Mouse (Mus musculus) ovary, postnatal 14 days (tissue): ENCODE measurements around the gene E130114P18Rik.

ENCODE experiments used
- DNase-seq: peaks from one replicate; pipeline ENCODE4 v3.0.0; 2022; ENCODE audit warnings: low spot score

E130114P18Rik gene

DNA sequence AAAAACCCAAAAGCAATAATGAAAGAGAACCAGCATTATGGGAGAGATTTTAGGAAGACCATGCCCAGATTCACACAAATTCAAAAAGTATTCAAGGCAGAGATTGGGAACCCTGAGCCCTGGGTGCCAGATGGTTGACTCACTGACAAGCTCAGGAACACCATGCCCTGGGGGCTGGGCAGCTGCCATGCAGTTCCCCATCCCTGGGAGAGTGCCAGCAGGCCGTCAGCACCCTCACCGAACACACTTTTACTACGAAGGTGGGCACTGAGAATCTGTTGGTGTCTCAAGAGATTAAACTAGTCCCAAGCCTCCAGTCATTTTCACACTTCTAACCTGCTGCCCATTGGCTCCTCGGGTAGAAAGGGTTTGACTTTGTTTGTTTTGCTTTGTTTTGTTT lies 175.3 kb downstream of the E130114P18Rik start:
- DNase-seq, result no peak

DNA sequence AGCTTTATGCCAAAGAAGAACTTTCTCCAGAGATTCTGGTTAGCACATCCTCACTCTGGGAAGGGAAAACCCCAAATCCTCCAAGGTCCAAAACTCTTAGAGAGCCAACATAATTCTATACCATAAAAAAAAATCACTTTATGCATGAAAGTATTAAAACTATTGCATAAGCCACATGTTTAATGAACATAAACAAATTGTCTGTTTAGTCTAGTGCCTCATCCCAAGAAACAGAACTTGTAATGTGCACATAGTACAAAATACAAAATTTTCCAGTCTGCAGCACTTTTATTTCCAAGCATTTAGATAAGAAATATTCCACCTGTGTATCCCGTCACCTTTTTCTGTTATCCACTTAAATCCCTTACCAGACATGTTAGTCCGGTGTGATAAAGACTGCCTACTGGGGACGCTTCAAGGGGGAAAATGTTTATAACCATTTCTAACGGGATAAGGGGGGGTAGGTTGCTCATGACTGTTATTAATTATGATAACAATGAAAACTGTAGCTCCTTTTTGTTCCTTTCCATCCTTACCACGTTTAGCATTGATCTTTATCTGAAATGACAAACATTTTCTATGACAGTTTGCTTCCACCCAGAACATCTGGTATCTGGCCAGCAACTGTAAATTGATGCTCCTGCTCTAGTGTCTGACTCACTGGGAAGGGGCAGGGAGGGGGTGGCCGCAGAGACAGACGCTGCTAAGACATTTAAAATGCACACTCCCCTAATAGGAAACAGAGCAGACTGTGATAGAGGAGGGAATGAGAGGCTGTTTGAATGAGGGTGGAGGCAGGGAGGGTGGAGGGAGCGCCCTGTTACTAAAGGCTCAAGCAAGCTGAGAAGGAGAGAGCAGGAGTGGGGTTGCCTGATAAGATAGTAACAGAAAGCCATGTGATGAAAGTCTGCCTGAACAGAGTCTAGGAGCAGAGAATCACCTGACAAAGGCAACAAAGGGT lies 176.7 kb downstream of the E130114P18Rik start:
- no peak for DNase-seq

DNA sequence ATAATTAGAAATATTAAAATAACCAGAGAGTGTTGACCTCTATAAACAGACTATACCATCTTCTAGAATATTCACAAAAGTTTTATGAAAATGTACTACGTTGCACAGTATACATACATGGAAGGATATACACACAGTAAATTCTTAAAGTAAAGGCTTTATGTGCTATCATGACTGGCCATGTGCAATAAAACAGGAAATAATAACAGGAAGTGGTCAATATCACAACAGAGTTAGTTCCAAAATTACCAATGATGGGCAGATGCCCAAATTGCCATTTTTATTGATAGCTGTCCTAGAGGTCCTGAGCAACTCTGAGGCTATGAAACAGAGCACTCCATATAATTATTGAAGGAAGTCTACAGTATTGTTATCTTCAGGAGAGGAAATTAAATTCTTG lies 180.4 kb downstream of the E130114P18Rik start:
- no peak for DNase-seq

DNA sequence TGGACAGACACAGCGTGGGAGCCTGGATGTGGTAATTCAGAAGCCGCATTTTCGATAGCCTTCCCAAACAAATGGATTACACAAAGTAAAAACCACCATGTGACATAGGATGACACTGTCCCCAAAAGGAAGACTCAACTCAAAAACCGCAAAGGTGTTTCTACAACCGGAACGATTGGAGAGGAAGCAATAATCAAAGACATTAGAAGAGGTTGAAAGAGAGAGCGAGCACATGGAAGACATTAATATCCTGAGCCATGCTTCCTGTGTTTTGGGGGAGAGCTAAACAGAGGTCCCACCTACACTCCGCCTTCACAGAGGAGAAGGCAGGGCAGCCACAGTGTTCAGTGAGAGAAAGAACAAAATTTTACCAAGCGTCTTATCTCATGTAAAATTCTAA lies 181.5 kb downstream of the E130114P18Rik start:
- DNase-seq, result no peak

DNA sequence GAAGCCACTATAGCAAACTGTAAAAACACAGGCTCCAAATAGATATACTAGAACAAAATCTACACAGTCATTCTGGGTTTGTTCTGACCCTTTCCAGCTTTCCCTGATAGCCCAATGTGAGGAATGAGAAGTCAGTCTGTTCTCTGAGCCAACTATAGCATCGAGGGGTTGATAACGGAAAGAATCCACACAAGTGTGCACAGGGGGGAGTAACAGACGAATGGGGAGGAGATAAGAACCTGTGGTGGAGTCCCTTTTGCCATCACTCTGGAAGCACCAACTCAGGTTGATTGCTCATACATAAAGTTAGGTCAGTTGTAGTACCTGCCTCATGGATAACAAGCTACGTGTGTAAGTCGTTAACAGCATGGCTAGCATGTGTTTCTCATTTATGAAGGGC lies 184.0 kb downstream of the E130114P18Rik start:
- no peak for DNase-seq

DNA sequence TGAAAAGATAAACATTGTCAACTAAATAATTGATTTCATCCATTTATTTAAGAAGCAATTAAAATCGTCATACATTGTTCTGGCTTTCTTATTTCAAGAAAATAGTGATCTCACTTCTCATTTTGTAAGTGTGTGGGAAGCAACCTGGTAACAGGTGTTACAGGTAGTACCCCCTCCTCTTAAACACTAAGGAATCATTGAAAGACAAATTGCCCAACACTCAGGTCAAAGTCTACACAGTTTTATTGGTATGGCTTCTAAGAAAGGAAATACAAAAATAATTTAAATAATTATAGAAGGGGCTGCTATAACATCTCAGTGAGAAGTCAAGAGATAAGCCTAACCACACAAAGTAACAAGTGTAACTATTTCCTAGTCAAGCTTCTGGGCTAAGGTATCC lies 188.1 kb downstream of the E130114P18Rik start:
- no peak for DNase-seq

DNA sequence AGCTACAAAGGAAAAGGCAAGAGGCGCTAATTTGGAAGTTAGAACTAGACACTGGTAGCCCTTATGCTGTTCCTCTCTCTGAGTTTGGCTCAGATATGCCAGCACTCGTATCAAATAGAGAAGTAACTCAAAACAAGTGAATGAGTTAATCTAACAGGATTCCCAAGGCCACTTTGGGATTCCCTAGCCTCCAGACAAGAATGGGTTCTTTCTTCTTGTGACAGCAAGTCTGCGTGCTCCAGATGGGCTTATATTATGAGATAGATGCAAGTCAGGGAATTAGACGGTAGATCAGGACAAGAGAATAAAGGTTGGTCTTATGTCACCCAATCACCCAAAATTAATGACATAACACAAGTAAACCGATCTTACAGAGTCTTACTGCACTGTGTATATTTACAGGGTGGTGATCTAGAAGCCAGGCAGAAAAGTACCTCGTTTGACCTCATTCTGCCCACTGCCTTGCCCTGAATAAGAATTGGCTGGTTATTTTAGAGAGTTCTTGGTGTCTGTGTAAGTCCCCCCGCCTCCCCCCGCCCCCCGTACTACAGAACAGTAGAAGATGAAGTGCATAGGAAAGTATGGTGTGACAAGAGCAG lies 190.4 kb downstream of the E130114P18Rik start:
- no peak for DNase-seq

DNA sequence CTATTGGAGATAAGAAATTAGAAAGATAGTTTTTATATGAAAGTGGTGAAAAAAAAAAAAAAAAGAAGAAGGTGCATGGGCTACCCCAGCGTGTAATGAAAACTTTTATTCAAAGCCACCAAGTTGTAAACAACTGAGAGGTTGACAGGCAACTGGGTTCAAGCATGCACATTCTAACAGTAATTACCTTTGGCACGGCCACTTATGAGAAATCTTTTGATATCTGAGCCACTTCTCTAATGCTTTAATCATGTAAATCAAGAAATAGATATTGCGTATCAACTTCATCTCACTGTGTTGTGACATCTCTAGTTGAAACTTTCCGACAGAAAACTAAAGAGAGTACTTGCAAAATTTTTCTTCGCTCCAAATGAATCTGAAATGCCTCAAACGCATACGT lies 192.7 kb downstream of the E130114P18Rik start:
- DNase-seq, result no peak

DNA sequence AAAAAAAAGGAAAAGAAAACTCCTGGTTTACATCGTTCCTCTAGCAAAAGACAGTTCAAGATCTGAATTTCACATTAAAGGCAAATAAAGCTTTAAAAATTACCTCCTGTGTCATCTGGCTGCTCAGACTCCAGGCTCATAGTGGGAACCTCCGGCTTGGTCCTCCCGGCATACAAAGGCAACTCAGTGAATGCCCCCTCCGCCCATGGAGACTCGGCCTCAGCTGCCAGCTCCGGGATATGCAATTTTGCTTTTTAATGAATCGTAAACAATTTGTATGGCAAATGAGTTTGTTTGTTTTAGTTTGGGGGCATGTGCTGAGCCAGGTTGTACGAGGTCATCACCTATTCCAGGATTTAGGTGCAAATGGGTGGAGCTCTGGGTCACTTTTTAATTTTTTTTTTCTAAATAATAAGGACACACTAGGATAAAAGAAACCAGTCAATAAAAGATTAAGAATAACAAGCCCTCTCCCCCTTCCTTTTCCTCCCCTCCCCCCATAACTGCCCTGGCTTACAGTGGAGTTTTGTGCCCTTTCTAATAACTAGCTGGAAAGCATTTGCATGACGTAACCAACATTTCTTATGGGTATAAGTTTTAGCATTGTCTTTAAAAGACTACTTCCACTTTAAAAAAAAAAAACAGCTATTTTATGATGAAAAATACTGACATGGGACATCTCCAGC lies 193.3 kb downstream of the E130114P18Rik start:
- no peak for DNase-seq

DNA sequence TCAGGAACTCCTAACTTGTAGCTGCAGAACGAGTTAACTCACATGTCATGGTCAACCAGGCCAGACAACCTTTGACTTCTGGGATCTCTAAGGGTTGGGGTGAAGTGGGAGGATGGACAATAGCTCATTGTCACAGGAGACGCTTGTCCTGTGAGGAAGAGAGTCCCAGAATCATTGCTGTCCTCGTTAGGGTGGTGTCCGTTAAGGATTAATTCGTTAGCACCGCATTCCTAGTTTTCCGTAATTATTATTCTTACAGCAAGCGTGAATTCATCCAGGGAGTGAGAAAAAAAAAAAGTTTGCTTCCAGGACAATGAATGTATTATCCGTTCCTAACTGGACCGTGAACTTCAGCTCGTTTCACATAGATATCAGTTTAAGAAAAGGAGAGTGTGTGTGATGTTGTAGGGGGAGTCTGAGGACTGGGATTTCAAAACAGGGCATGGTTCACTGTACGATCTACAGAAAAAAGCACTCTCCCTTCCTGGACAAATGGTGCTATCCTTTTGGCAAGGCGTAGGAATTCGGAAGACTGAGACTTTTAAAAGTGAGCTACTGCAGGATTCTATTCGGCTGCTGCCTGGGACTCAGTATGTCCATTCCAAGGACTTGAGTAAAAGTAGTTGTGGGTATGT lies 195.0 kb downstream of the E130114P18Rik start:
- DNase-seq, result no peak

DNA sequence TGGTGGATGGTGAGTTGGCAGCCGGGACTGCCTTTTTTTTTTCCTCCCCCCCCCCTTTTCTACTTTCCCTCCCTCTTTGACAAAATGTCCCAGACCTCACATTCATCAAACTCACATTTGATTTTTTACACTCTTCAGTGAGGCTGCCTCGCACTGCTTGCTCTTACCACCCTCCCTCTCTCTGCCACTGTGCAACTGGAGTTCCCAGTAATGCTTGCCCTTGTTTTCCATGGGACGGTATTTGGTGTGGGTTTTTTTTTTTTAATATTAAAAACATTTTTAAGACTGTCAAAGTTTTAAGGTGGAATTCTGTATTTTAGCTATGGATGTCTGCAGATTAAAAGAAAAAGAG lies 195.8 kb downstream of the E130114P18Rik start:
- DNase-seq, result no peak

DNA sequence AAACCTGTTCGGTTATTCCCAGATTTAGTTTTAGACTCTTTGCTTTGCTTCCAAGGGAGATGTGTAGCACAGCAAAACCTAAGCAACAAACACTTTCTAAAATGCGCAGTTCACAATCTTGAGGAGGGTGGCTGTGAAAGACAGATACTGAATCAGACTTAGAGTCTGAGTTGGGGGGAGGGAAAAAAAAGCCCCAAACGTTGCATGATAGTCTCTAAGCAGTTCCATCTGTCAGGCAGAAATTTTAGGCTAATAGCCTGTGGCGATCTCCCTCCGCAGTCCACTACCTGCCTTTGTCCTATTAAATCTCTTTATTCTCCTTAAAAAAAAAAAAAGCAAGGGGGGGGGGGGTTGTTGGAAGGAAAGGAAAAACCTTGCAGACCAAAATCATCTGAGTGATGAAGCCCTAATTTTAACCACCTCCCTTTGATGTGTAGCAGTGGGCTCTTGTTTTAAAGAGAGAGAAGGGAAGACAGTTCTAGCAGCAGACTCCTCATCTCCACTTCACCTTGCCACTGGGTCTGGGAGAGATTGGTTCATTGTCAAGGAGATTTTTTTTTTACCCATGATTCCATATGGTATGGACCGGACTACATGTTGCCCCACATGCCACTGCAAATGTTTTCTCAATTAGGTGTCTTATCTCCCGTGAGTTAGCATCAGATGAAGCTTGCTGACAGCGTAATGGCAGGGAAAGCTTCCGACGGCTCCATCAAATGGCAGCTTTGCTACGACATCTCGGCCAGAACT lies 196.4 kb downstream of the E130114P18Rik start:
- no peak for DNase-seq

DNA sequence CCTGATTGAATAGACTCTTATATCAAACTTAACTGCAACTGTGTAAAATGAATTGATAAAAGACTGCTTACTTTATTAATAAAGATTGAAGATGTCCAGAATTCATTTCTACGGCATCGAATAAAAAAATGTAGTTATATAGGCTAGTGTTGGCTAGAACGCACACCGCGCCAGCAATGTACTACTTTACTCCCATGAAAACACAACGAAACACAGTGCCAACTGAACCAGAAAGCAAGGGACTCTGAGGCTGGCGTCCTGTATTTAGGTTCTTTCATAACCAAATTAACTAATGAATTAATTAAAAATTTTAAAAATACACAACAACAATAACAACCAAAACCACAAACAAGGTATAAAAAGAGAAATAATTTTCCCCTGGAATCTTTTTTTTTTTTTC lies 197.0 kb downstream of the E130114P18Rik start:
- no peak for DNase-seq

DNA sequence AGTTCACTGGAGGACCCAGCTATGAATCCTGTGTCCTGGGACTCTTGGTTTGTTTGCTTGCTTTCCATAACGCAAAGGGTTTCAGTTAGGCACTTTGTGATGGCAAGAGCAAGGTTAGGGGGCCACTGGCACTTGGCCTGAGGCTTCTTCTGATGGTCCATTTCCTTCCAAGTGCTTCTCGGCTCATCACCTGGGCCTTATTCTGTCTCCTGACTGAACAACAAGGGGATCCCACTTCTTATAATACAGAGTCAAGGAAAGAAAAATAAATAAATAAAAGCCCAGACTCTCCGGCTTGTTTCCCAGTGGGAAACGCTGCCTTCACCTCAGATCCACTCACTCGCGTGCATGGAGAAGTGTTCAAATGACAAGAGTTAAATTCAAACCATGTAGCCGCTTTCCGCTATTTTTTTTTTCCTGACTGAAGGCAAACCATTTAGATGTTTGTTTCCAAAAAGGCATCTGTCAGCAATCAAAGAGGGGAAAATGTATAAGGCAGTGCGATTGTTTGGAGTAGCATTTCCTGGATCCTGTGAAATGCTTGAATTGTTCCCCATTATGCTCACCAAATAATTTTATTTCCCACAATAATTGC lies 199.2 kb downstream of the E130114P18Rik start:
- no peak for DNase-seq

DNA sequence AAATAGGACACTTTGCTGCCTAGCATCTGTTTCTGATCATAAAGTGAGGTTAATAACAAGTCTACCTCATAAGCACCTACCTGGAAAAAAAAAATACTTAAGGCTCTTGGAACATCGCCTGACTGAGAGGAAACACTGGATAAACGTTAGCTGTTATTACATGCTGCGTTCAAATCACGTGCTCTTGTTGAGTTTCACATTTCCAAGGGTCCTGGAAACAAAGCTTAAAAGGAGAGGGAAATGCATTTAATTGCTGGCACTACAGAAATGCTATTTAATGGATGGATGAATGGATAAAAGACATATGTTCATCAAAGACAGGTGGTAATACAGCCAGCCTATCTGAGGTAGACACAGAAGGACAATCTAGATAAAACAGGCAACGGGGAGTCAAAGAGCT lies 200.4 kb downstream of the E130114P18Rik start:
- no peak for DNase-seq

DNA sequence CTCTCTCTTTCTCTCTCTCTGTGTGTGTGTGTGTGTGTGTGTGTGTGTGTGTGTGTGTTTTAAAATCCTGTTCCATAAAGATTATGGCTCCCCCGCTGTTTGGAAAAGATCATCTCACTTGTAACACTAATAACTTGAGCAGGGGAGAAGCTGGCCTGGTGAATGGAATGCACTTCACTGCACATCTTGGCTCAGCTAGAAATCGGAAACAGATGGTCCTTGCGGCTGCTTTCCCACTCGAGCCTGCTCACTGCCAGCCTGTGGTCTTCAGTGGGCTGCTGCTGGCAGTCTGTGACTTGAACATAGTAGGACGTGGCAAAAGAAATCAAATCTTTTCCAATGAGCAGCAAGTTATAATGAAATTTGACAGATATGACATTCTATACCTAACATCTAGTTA lies 202.4 kb downstream of the E130114P18Rik start:
- no peak for DNase-seq

DNA sequence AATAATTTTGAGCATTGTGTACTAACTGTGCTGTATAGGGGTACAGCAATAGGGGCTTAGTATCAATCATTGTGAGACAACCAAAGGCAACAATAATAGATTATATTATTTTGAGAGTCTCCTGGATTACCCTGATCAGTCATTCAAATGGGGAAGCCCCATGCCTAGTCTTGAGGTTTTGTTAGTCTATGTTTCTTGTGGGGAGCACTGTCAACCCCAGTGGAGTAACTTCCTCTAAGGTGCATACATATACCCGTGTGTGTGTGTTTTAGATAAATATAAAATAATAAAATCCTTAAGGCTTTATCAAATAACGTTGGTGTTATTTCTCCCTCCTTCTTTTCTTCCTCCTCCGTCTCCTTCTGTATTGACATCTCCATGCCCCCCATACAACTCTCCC lies 208.6 kb downstream of the E130114P18Rik start:
- DNase-seq, result no peak

DNA sequence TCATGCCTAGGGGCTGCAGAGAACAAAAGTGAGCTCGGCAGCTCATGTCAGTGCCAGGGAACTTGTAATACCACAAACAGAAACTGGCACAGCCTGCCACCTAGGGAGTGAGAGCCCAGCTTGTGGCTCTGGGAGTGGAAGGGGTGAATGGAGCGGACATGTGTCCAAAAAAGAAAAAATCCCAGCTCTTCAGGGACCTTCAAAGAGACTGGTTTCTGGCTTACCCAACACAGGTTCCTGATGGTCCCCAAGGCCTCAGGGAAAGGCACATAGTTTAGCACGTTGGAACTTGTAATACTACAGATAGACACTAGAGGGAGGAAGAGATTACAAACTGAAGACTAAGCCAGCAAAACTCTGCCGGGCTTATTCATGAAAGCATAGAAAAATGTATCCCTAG lies 213.2 kb downstream of the E130114P18Rik start:
- DNase-seq, result no peak

DNA sequence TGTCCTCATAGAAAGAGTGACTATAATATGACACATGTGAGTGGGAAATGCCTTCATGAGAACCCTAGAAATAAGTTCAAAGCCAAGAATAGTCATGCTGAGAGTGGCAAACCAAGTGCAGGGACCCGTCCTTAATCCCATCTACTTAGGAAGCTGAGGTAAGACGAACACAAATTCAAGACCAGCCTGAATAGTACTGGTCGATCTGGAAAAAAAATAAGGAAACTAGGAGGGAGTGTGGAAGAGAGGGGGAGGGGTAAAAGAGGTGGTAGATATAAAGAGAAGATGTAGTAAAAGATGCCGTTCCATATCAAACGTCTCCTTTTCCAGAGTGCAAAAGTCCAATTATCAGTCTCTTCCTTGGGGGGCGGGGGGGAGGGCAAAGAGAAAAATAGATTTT lies 213.7 kb downstream of the E130114P18Rik start:
- DNase-seq, result no peak

DNA sequence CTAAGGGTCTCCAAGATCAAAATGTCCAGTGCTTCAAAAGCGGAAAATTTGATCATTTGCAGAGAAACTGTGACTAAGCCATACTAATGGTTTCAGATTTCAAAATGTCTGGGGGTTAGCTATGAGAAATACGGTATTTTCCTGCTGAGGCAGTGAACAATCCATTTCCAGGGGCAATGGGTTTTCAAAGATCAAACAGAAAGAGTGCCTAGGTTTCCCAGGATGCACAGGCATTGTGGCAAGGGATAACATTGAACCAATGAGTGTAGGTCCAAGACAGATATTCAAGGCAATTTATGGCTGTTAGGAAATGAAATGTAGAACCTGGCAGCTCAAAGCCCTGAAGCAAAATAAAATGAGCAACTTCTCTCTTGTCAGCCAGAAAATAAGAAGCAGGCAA lies 220.3 kb downstream of the E130114P18Rik start:
- no peak for DNase-seq

DNA sequence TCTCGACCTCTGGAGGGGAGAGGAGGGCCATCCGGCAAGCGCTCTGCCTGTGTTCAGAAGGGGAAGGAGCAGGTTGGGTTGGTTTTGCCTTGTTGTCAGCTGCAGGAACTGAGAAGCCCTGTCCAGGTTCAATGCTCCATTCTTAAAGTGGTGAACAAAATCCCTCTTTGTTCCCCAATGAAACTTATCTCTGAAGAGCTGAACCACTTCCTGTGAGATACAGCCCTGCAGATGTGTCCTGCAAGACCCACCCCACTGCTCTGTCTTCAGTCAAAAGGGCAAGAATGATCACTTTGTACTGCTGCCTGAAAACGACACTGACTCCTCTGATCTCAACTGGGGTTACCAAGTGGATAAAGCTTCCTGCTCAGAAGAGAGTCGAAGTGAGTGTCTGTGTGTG lies 233.9 kb downstream of the E130114P18Rik start:
- no peak for DNase-seq
